Mouse (Mus musculus): ENCODE data around the gene Lgmn. TPM values are rescaled to one million over a fixed set of nuclear protein-coding genes. Genes with fewer than 3 reads are reported as not detected.

Lgmn gene
- total and polyA plus RNA-seq, 3 experiments, result 38.5 to 49.9 (median 42.6) TPM

- Histone ChIP-seq H3K36me3 (replicated peaks in 1 of 2; ENCODE audit: control insufficient read depth in 1 of 2, insufficient read depth in 1 of 2, low read length in 1 of 2) (peaks cover 26 to 68% of the 10 kb centered on the region in 2 experiments), H3K4me1 (ENCODE audit: control insufficient read depth in 1 of 2, insufficient read depth in 2 of 2) (peaks cover 27 to 54% of the 10 kb centered on the region in 2 experiments), H3K4me2 (ENCODE audit: insufficient read depth, low read depth, poor library complexity, severe bottlenecking) (no peak overlapping the region), H3K27me3 (replicated peaks) (no peaks in the 10 kb centered on the region), H3K27ac (ENCODE audit: insufficient read depth, low read depth) (no peak overlapping the region), H3K9ac (ENCODE audit: insufficient read depth, low read depth) (0 out of 2 replicates have a peak overlapping the region, but pooled peaks have one; percentile 0), H3K79me2 (replicated peaks; ENCODE audit: control insufficient read depth, extremely low read depth, insufficient read depth, poor library complexity, severe bottlenecking) (no peaks in the 10 kb centered on the region), H3K9me3 (replicated peaks; ENCODE audit: low read length) (peaks cover 2% of the 10 kb centered on the region), H3K4me3 (replicated peaks in 1 of 3; ENCODE audit: low read depth in 2 of 3, low read length in 2 of 3, poor library complexity in 1 of 3) (no peak overlapping the region)
- no peak for DNase-seq (ENCODE audit: extremely low read depth)
- in situ Hi-C loops (cut with MboI; ENCODE audit: low pct_ligation_motif_present, low pct_unique_long_range_greater_than_20kb, low sequenced_read_pairs), result no loop called here
- dilution Hi-C loops (cut with MboI; ENCODE audit: extremely low pct_ligation_motif_present, extremely low pct_unique_long_range_greater_than_20kb, low sequenced_read_pairs), result no loop called here
- TF ChIP-seq USF1 (IDR thresholded peaks at IDR 0.05; ENCODE audit: low read depth, low read length), result no peak
- TF ChIP-seq TBP (conservative IDR thresholded peaks at IDR 0.05; ENCODE audit: low read depth, low read length), result no peak
- TF ChIP-seq POLR2AphosphoS2 (IDR thresholded peaks at IDR 0.05; ENCODE audit: low read depth, low read length), result no peak
- no peak for TF ChIP-seq ZMIZ1 (IDR thresholded peaks at IDR 0.05; ENCODE audit: low read depth, low read length)
- no peak for TF ChIP-seq SIN3A (IDR thresholded peaks at IDR 0.05; ENCODE audit: low read length)
Observed at GRCm38 (mm10) chr12:102356781-102357180, 82.8 kb downstream of the Lgmn start.

GRCm38 (mm10) chr12:102355784-102356183 is 83.8 kb downstream of the Lgmn start:
- no peak overlapping the region for H3K4me3 ChIP-seq (replicated peaks in 1 of 3; ENCODE audit: low read depth in 2 of 3, low read length in 2 of 3, poor library complexity in 1 of 3)
- H3K27me3 ChIP-seq (replicated peaks), result no peaks in the 10 kb centered on the region
- H3K9me3 ChIP-seq (replicated peaks; ENCODE audit: low read length), result peaks cover 2% of the 10 kb centered on the region
- no peak overlapping the region for H3K9ac ChIP-seq (ENCODE audit: insufficient read depth, low read depth)
- peaks cover 34 to 64% of the 10 kb centered on the region in 2 experiments for H3K4me1 ChIP-seq (ENCODE audit: control insufficient read depth in 1 of 2, insufficient read depth in 2 of 2)
- H3K79me2 ChIP-seq (replicated peaks; ENCODE audit: control insufficient read depth, extremely low read depth, insufficient read depth, poor library complexity, severe bottlenecking), result no peaks in the 10 kb centered on the region
- TF ChIP-seq TCF12 (IDR thresholded peaks at IDR 0.05; ENCODE audit: low read depth, low read length), result 0 out of 2 replicates have a peak, but pooled peaks have one; percentile 16
- TF ChIP-seq ETS1 (conservative IDR thresholded peaks at IDR 0.05; ENCODE audit: low read depth, low read length), result peak; percentile 86
- no peak for TF ChIP-seq POLR2AphosphoS2 (IDR thresholded peaks at IDR 0.05; ENCODE audit: low read depth, low read length)
- peak; percentile 62 for TF ChIP-seq BHLHE40 (IDR thresholded peaks at IDR 0.05; ENCODE audit: low read depth, low read length)
- 0 out of 2 replicates have a peak, but pooled peaks have one; percentile 7 for TF ChIP-seq IRF4 (IDR thresholded peaks at IDR 0.05; ENCODE audit: low read depth, low read length)
- peak; percentile 52; the same call in 1 of the 2 replicates for TF ChIP-seq MEF2A (IDR thresholded peaks at IDR 0.05; ENCODE audit: borderline replicate concordance, low read depth, low read length)
- dilution Hi-C loops (cut with MboI; ENCODE audit: extremely low pct_ligation_motif_present, extremely low pct_unique_long_range_greater_than_20kb, low sequenced_read_pairs), result no loop called here
- no peak for DNase-seq (ENCODE audit: extremely low read depth)
- peak overlapping the region; percentile 13 for H3K4me2 ChIP-seq (ENCODE audit: insufficient read depth, low read depth, poor library complexity, severe bottlenecking)
- no peak overlapping the region for H3K27ac ChIP-seq (ENCODE audit: insufficient read depth, low read depth)
- in situ Hi-C loops (cut with MboI; ENCODE audit: low pct_ligation_motif_present, low pct_unique_long_range_greater_than_20kb, low sequenced_read_pairs), result no loop called here
- peaks cover 23 to 58% of the 10 kb centered on the region in 2 experiments for H3K36me3 ChIP-seq (replicated peaks in 1 of 2; ENCODE audit: control insufficient read depth in 1 of 2, insufficient read depth in 1 of 2, low read length in 1 of 2)

- in situ Hi-C loops (cut with MboI; ENCODE audit: low pct_ligation_motif_present, low pct_unique_long_range_greater_than_20kb, low sequenced_read_pairs) (no loop called here), dilution Hi-C loops (cut with MboI; ENCODE audit: extremely low pct_ligation_motif_present, extremely low pct_unique_long_range_greater_than_20kb, low sequenced_read_pairs) (no loop called here)
- peaks cover 1% of the 10 kb centered on the region for H3K9me3 ChIP-seq (replicated peaks; ENCODE audit: low read length)
- no peaks in the 10 kb centered on the region for H3K27me3 ChIP-seq (replicated peaks)
- TF ChIP-seq HCFC1 (IDR thresholded peaks at IDR 0.05; ENCODE audit: low read depth, low read length) (no peak), CTCF (conservative IDR thresholded peaks at IDR 0.05 in 1 of 2, IDR thresholded peaks at IDR 0.05 in 1 of 2; ENCODE audit: low read depth in 2 of 2, low read length in 2 of 2) (no peak), UBTF (IDR thresholded peaks at IDR 0.05; ENCODE audit: low read depth, low read length) (no peak)
- H3K4me3 ChIP-seq (replicated peaks in 1 of 3; ENCODE audit: low read depth in 2 of 3, low read length in 2 of 3, poor library complexity in 1 of 3), result no peak overlapping the region
- H3K4me1 ChIP-seq (ENCODE audit: control insufficient read depth in 1 of 2, insufficient read depth in 2 of 2), result peaks cover 46 to 75% of the 10 kb centered on the region in 2 experiments
- no peaks in the 10 kb centered on the region for H3K79me2 ChIP-seq (replicated peaks; ENCODE audit: control insufficient read depth, extremely low read depth, insufficient read depth, poor library complexity, severe bottlenecking)
- H3K36me3 ChIP-seq (replicated peaks in 1 of 2; ENCODE audit: control insufficient read depth in 1 of 2, insufficient read depth in 1 of 2, low read length in 1 of 2), result peaks cover 14 to 44% of the 10 kb centered on the region in 2 experiments
- H3K27ac ChIP-seq (ENCODE audit: insufficient read depth, low read depth), result no peak overlapping the region
- H3K4me2 ChIP-seq (ENCODE audit: insufficient read depth, low read depth, poor library complexity, severe bottlenecking), result no peak overlapping the region
- H3K9ac ChIP-seq (ENCODE audit: insufficient read depth, low read depth), result no peak overlapping the region
- DNase-seq (ENCODE audit: extremely low read depth), result no peak
Observed at GRCm38 (mm10) chr12:102354126-102354984, 85.3 kb downstream of the Lgmn start.

All from CH12.LX (cell line).